Mouse (Mus musculus) splenic B cell, adult 2 months (primary cell): ENCODE results near the gene 2410015M20Rik.
"Not testable (repeated sequence)": the region's sequence is repeated elsewhere in the genome, so short reads cannot be mapped to it uniquely, and the experiment has no call there.

Source experiments
- DNase-seq: peaks from one replicate; pipeline ENCODE4 v3.0.0-alpha.2; 2011; ENCODE audit warnings: low read depth, low spot score
- H3K27me3 ChIP-seq: 2 replicates; pipeline ENCODE4 v1.6.1; 2012; ENCODE audit warnings: mild to moderate bottlenecking, low read length, moderate library complexity, mixed read lengths; ENCODE audit not compliant: control insufficient read depth, poor library complexity, insufficient read depth, severe bottlenecking
- H3K36me3 ChIP-seq: 2 replicates; pipeline ENCODE4 v1.6.1; 2012; ENCODE audit warnings: mild to moderate bottlenecking, low read length, moderate library complexity, mixed read lengths; ENCODE audit not compliant: control insufficient read depth, poor library complexity, insufficient read depth, severe bottlenecking

The 2410015M20Rik gene

DNA sequence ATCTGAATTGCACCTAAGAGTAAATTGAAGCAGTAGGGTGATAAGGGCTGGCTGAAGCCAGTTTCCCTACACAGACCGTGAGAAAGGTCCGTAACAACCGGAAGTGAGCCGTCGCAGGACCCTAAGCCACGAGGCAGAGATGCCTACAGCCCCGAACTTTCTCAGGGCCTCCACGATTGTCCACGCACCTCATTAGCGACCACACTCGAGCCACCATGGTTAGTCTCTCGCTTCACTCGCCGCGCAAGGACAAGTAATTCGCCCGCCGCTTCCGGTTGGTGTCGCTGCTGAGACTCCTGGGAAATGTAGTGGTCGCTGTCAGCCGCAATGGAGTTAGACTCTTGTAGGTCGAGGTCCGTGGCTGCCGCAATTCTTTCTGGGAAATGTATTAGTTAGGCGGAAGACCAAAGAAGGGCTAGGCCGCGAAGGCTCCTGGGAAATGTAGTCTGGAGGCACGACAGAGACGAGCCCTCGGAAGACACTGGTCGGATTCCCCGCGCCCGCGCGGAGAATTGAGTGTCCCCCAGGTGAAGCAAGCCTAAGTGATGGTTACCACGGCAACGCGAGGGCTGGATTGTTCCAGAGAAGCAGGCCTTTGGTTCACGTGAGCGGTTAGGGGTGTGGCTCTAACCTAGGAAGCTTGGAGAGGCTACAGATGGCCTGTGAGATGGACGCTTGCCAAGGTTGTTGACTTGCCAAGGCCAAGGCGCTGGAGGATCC lies at the start of gene 2410015M20Rik:
Gene 2410015M20Rik (minus strand): TSS at position 320 of the 720 bp plus-strand sequence.
- H3K36me3 ChIP-seq, result peaks cover 3% of the 10 kb centered on the region
- DNase-seq, result peak; percentile 97
- no peaks in the 10 kb centered on the region for H3K27me3 ChIP-seq

DNA sequence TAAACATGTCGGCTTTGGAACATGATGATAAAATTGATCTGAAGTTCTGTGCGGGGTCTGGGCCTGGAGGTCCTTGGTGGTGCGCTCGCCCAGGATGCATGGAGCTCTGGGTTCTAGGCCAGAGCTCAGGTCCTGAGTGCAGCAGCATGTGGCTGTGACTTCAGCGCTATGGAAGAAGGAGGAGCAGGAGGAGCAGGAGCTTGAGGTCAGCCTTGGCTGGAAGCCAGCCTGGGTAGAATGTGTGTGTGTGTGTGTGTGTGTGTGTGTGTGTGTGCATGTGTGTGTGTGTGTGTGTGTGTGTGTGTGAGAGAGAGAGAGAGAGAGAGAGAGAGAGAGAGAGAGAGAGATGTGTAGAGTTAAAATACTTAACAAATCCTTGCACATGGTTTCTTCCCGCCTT lies 46.6 kb upstream of the 2410015M20Rik start:
- no peak for DNase-seq
- no peaks in the 10 kb centered on the region for H3K36me3 ChIP-seq
- no peaks in the 10 kb centered on the region for H3K27me3 ChIP-seq

DNA sequence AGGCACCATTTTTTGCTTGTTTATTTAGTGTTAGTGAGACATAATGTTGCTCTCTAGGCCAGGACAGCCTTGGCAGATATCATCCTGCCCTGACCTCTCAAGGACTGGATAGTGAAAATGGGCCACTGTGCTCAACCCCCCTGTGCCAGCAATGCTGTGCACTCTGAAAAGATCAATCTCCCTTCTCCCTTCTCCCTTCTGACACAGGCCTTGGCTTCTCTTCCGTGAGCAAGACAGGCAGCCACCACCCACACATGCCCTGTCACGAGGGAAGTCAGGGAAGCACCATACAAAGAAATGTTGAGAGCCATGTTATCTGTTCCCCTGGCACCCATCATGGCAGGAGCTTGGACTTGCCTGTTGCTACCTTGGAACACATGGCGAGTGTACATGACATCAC lies 45.7 kb upstream of the 2410015M20Rik start:
- H3K27me3 ChIP-seq, result no peaks in the 10 kb centered on the region
- H3K36me3 ChIP-seq, result no peaks in the 10 kb centered on the region
- DNase-seq, result no peak

DNA sequence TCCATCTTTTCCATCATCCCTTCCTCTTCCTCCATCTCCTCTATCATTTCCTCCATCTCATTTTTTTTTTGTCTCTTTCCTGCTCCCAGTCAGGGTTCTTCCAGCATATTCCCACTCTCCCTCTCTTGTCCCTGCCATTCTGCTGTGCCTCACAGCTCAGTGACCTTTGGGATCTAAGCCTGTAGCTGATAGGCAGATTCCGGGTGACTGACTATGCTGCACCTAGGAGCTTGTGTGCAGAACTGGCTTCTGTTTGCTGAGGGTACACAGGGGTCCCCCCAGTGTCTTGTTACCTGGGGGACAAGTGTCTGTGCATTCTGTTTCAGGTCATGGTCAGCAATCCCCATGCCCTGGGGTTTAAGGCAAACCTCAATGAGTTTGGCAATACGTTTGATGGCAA lies 45.2 kb upstream of the 2410015M20Rik start:
- Histone ChIP-seq H3K27me3 (no peaks in the 10 kb centered on the region), H3K36me3 (no peaks in the 10 kb centered on the region)
- DNase-seq, result no peak

DNA sequence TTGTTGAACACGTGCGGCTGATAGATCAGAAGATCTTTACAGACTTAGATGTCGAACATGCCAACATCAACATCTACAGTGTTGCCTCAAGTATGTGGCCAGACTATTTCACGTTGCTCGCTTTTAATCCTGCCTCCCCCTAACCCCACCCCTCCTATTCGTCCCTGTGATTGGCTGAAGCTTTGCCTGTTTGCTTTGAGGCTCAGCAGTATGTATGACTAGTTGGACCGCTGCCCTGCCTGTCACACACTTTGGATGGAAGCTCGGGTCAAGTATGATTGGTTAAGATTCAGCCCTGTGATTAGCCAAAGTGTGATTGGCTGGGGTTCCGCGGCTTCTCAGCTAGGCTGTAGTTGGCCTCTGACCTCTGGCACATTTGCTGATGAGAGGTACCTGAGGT lies 42.2 kb upstream of the 2410015M20Rik start:
- no peak for DNase-seq
- Histone ChIP-seq H3K27me3 (no peaks in the 10 kb centered on the region), H3K36me3 (no peaks in the 10 kb centered on the region)

DNA sequence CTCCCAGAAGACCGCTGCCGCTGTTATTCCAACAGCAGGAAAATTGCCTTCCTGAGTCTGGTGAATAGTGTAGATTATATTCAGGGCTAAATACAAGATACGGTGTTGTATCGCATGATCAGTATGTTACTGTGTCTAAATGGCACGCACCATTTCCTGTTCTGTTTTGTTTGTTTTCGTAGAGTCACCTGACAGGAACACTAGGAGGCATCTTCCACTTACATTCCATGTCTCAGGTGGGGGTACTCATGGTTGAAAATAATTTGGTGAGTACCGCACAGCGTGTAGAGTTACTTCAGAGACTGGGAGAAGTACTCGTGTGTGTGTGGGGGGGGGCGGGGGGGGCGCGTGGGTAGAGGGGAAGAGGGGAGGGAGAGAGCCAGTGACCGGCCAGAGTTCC lies 38.0 kb upstream of the 2410015M20Rik start:
- H3K36me3 ChIP-seq, result no peaks in the 10 kb centered on the region
- DNase-seq, result no peak
- H3K27me3 ChIP-seq, result no peaks in the 10 kb centered on the region

DNA sequence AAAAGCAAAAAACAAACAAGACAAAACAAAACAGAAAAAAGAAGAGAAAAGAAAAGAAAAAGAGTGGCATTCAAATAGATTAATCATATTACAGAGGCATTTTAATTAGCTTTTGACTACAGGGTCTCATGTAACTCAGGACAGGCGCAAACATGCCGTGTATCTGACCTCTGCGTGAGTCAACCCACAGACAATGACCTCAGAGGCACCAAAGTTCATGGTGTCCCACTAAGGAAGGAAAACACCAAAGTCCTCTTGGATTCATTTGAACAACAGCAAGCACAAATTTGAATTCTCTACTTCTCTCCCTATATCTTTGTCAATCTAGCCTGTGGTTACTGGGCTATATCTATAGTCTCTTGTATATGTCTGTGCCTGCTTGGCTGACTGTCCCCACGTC lies 33.7 kb upstream of the 2410015M20Rik start:
- no peak for DNase-seq
- no peaks in the 10 kb centered on the region for H3K36me3 ChIP-seq
- H3K27me3 ChIP-seq, result no peaks in the 10 kb centered on the region

DNA sequence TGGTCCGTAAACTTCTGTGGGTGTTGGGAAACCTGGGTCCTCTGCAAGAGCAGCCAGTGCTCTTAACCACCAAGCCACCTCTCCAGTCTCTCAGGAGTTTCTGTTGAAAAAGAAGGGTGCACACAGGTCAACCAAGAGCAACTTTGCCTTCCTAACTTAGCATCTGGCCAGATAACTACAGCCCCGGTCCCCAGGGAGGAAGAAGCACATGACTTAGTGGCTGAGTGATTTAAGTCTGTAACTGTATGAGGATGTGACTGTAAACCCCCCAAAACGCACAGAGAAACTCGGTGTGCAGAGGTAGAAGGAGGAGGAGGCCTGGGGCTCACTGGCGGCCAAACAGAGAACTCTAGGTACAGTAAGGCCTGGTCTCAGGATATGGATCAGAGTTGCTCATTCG lies 24.5 kb upstream of the 2410015M20Rik start:
- peak; percentile 84 for DNase-seq
- no peaks in the 10 kb centered on the region for H3K27me3 ChIP-seq
- no peaks in the 10 kb centered on the region for H3K36me3 ChIP-seq

DNA sequence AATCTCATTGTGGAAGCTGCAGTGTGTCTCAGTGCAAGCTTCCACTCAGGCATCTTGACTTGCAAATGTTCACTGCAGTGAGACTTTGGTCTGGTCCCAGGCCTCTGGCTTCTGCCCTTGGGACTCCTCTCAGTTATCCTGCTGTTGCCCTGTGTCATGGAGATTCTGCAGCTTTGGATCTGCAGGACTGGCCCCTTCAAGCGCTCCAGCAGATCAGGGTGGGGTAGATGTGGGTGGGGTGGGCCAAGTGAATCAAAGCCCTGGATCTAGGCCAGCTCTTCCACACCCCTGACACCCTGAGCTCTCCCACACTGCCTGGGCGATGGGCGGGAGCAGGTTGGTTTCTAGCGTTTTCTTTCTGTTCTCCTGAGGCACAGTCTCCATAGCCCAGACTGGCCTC lies 22.2 kb upstream of the 2410015M20Rik start:
- DNase-seq, result no peak
- Histone ChIP-seq H3K27me3 (no peaks in the 10 kb centered on the region), H3K36me3 (no peaks in the 10 kb centered on the region)

DNA sequence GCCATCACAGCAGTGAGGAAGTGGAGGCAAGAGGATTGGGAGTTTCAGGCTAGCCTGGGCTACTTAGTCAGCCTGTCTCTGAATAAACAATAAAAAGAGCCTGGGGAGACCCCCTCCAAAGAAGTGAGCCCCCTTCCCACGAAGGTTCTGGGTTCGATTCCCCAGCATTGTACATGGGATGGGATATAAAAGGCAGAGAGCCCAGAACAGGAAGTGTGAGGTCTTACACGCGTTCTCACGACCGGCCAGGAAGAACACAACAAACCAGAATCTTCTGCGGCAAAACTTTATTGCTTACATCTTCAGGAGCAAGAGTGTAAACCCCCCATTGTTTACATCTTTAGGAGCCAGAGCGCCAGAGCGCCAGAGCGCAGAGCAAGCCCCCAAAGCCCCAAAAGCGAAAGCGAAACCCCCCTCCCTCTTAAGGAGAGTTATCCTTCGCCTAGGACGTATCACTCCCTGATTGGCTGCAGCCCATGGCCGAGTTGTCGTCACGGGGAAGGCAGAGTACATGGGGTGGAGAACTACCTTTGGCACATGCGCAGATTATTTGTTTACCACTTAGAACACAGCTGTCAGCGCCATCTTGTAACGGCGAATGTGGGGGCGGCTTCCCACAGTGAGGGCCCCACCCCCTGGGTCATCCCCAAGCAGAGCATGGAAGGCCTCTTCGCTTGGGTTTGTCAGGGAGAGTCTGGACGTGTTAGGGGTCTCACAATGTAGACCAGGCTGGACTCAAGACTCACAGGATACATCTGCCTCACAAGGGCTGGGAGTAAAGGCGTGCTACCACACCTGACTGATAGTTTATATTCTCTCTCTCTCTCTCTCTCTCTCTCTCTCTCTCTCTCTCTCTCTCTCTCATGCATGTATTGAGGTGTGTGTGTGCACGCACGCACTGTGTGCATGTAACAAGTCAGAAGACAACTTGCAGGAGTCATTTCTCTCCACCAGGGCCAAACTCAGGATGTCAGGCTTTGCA lies 20.5 kb upstream of the 2410015M20Rik start:
- DNase-seq, H3K27me3 ChIP-seq, H3K36me3 ChIP-seq: not testable (repeated sequence)

DNA sequence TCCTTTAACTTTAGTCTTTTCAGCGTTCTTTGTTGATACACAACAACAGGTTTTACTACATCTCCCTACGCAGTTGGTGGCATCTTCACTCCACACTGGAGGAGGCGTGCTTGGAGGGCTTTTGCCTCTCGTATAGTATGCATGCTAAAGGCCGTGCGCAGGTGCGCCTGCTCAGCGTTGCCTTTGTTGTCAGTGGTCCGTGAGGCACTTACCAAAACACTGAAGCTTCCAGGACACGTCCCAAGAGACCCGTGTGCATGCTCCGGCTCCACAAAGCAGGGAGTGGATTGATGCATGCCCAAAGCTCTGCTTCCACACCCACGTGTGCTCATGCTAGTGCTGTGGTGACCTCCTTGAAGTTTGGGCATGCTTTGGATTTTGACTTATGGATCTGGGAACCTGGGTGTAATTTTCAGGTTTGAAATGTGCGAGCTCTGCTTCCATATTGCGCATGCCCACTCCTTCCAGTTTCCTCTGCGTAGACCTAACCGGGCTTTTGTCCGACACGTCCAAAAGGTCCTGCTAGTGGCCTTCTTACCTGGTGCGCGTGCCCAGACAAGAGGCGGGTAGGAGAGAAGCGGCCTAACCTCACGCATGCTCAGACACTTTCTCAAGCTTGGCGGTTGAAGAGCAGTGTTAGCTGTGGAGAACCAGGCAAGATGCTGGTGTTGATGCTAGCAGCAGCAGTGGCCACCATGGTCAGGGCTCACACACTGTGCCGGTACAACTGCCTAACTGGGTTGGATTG lies 18.1 kb upstream of the 2410015M20Rik start, which contains the start of gene Catsperd:
Gene Catsperd (plus strand): TSS at position 614 of the 748 bp plus-strand sequence.
- Histone ChIP-seq H3K27me3 (no peaks in the 10 kb centered on the region), H3K36me3 (peaks cover 4% of the 10 kb centered on the region)
- DNase-seq, result peak; percentile 47

DNA sequence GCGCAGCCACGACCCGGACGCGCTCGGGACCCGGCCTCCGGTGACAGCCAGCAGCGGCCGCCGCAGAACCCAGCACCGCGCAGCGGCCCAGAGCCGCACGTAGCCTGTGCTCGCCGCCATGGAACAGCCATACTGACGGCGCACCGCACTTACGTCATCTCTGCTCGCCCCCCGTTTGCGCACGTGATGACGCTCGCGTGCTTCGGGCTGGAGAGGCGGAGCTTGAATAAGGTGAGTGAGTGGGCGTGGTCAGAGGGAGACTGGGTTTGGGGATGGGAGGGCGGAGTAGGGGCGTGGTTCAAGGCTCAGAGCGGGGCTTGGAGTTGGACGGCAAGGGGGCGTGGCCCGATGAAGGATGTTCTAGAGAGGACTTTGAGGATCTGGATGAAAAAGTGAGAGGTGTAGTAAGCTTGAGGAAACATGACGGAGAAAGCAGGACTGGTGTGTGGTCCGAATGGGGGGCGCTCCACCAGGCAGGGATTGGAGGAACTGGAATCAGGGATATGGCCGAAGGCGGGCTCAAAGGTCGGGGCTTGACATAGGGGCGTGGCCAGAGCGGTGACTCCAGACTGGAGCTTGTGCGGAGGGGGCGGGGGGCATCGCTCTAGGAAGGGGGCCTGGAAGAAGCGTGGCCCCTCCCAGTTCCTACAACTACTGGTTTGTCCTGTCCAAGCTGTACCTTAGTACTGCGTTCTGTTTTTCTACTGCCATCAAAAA lies 17.3 kb upstream of the 2410015M20Rik start, which contains the start of gene Lonp1:
Gene Lonp1 (minus strand): TSS at position 134 of the 717 bp plus-strand sequence.
- Histone ChIP-seq H3K36me3 (peaks cover 4% of the 10 kb centered on the region), H3K27me3 (no peaks in the 10 kb centered on the region)
- peak; percentile 100 for DNase-seq

DNA sequence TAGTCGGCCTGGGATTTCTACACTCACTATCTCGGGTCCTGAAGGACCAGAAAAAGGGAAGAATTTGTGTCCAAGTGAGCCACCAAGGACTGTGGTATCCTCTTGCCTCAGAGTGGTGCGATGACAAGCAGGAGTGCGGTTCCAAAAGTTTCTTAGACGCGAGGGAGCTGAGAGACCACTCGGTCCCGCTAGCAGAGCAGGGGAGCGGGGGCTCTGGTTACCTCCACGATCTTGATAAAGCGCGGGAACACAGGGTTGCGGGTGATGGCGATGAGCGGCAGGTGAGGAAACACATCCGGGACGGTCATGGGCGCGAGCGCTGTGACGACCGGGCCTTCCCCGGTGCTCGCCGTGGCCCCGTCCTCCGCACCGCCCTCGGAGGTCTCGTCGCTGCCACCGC lies 16.7 kb upstream of the 2410015M20Rik start:
- Histone ChIP-seq H3K36me3 (peaks cover 4% of the 10 kb centered on the region), H3K27me3 (no peaks in the 10 kb centered on the region)
- DNase-seq, result no peak

DNA sequence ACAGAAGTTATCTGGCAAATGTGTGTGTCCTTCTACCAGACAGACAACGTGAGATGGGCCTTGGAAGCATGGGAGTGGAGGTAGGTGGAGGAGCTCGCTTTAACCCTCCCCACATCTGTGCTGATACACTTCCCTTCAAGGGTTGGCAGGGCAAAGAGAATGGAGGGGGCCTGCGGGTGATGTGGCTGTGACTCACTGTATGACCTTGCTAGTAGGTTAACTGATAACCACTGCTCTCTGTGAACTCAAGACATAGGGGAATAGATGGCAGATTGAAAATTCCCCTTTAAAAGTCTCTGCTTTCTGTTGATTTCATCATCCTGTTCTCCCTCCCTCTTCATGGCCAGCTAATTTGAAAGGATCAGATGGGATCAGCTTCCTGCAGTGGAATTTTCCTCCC lies 15.9 kb upstream of the 2410015M20Rik start:
- no peak for DNase-seq
- Histone ChIP-seq H3K27me3 (no peaks in the 10 kb centered on the region), H3K36me3 (peaks cover 4% of the 10 kb centered on the region)
